Mouse (Mus musculus) bone marrow, adult 2 months (tissue): Measurements from ENCODE around the gene Gm45062.

Experiments
- CTCF ChIP-seq: fragments of 200-500 bp; IDR thresholded peaks from 2 replicates; pipeline ENCODE4 v1.5.1; 2011; ENCODE audit warnings: low read length, control low read depth; ENCODE audit not compliant: control insufficient read depth, insufficient read depth
- POLR2A ChIP-seq: fragments of 200-500 bp; IDR thresholded peaks from 2 replicates; pipeline ENCODE4 v1.6.1; 2011; ENCODE audit warnings: low read depth, mild to moderate bottlenecking, control low read depth, low read length, borderline replicate concordance; ENCODE audit not compliant: control insufficient read depth

GRCm38 (mm10) chr6:8416802-8417569 is 157.7 kb downstream of the Gm45062 start:
- TF ChIP-seq POLR2A (no peak), CTCF (no peak)
